Mouse (Mus musculus) stomach, postnatal 0 days (tissue): ENCODE measurements around the gene Fancg. TPM values are rescaled to one million over a fixed set of nuclear protein-coding genes. Genes with fewer than 3 reads are reported as not detected.
"Not testable (repeated sequence)": the region's sequence is repeated elsewhere in the genome, so short reads cannot be mapped to it uniquely, and the experiment has no call there.

Experiments used
- ATAC-seq: fragments of 200-750 bp; cut with Nextera tagmentation; 2 replicates; pipeline ENCODE4 v1.8.0; 2017; ENCODE audit not compliant: low FRiP score, low TSS enrichment
- DNase-seq: peaks from one replicate; pipeline ENCODE4 v3.0.0-alpha.2; 2016; ENCODE audit warnings: low spot score
- H3K27ac ChIP-seq: fragments of 300-500 bp; sonication (generic); replicated peaks from 2 replicates; pipeline ENCODE4 v1.5.1; 2014; ENCODE audit warnings: mild to moderate bottlenecking, control low read depth
- H3K27me3 ChIP-seq: fragments of 300-500 bp; sonication (generic); 2 replicates; pipeline ENCODE4 v1.6.1; 2014; ENCODE audit warnings: low read length; ENCODE audit not compliant: control insufficient read depth, insufficient read depth
- H3K36me3 ChIP-seq: fragments of 300-500 bp; sonication (generic); 2 replicates; pipeline ENCODE4 v1.6.1; 2014; ENCODE audit warnings: low read length, mixed read lengths; ENCODE audit not compliant: control insufficient read depth, insufficient read depth
- H3K4me1 ChIP-seq: fragments of 300-500 bp; sonication (generic); replicated peaks from 2 replicates; pipeline ENCODE4 v1.6.1; 2014; ENCODE audit warnings: antibody characterized with exemption; ENCODE audit not compliant: control insufficient read depth, insufficient read depth
- H3K4me2 ChIP-seq: fragments of 300-500 bp; sonication (generic); replicated peaks from 2 replicates; pipeline ENCODE4 v1.6.1; 2014; ENCODE audit warnings: low read depth, mild to moderate bottlenecking, control low read depth, moderate library complexity
- H3K4me3 ChIP-seq: fragments of 300-500 bp; sonication (generic); 2 replicates; pipeline ENCODE4 v1.5.1; 2014; ENCODE audit warnings: low read depth, low read length, control low read depth
- H3K9ac ChIP-seq: fragments of 300-500 bp; sonication (generic); 2 replicates; pipeline ENCODE4 v1.6.1; 2014; ENCODE audit warnings: mild to moderate bottlenecking, low read length, control low read depth, mixed read lengths
- H3K9me3 ChIP-seq: fragments of 300-500 bp; sonication (generic); 2 replicates; pipeline ENCODE4 v1.6.1; 2016; ENCODE audit warnings: low read length; ENCODE audit not compliant: control insufficient read depth
- CTCF ChIP-seq: IDR thresholded peaks from 2 replicates; pipeline ENCODE4 v1.5.1; 2016; ENCODE audit warnings: antibody characterized with exemption, low read depth, mild to moderate bottlenecking, moderate library complexity
- EP300 ChIP-seq: optimal IDR thresholded peaks from 2 replicates; pipeline ENCODE3; 2016; ENCODE audit warnings: antibody characterized with exemption
- whole genome bisulfite sequencing: fragments of 180-500 bp; shearing (Covaris S2); extraction: QIAGEN DNeasy Blood & Tissue Kit; methylation state at CpG from one replicate; pipeline ENCODE4 v1.1.7; 2014; 5-methylcytosine and 5-hydroxymethylcytosine counted together
- polyA plus RNA-seq: library from polyadenylated mRNA; unstranded; fragments of >200 nt; fragmentation: Nextera tagmentation; extraction: Ambion mirVana; gene quantifications from 2 replicates; pipeline ENCODE4 v1.2.1, GENCODE M21; 2015

Gene Fancg
- polyA plus RNA-seq, 1 experiment from 2014 or later = 7.7 TPM

DNA sequence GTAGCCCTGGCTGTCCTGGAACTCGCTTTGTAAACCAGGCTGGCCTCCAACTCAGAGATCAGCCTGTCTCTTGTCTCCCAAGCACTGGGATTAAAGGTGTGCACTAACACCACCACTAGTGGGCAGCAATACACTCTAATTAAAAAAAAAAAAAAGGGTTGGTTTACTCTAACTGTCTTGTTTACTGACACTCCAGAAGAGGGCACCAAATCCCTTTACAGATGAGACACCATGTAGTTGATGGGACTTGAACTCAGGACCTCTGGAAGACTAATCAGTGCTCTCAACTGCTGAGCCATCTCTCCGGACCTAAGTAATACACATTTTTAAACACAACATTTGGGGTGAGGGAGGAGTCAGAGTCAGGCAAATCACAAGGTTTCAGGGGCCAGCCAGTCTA is 4.5 kb downstream of the Fancg start:
- Histone ChIP-seq H3K9me3 (no peaks in the 10 kb centered on the region), H3K36me3 (no peaks in the 10 kb centered on the region), H3K9ac (no peak overlapping the region), H3K27me3 (no peaks in the 10 kb centered on the region), H3K4me2 (no peak overlapping the region), H3K27ac (no peak overlapping the region), H3K4me3 (no peak overlapping the region), H3K4me1 (no peaks in the 10 kb centered on the region)
- WGBS = 49% methylated on average over 2 of the region's 2 CpGs
- ATAC-seq = no peak
- no peak for DNase-seq
- TF ChIP-seq EP300 (no peak), CTCF (peak; percentile 76)

DNA sequence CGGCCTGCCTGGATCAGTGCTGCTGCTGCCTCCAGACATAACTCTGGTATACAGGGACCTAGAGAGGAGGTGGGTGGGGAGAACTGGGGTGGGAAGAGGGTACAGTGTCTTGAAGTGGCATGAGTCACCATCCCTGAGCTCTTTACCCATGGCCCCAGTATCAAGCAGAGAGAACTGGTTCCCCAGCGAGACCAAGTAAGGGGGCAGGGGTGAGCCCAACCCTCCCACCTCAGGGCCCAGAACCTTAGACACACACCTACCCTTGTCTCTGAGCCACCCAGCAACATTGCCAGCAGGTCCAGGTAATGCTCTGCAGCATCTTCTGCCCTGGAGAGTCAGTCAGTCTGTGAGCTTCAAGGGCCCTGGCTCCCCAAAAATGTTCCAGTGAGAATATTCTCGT is 5.4 kb downstream of the Fancg start:
- no peaks in the 10 kb centered on the region for H3K9me3 ChIP-seq
- no peak overlapping the region for H3K27ac ChIP-seq
- no peak overlapping the region for H3K9ac ChIP-seq
- no peak for DNase-seq
- H3K4me1 ChIP-seq = no peaks in the 10 kb centered on the region
- 87% methylated on average over 3 of the region's 3 CpGs for WGBS
- TF ChIP-seq CTCF = no peak
- TF ChIP-seq EP300 = no peak
- H3K4me3 ChIP-seq = no peak overlapping the region
- no peak for ATAC-seq
- no peaks in the 10 kb centered on the region for H3K27me3 ChIP-seq
- no peak overlapping the region for H3K4me2 ChIP-seq
- H3K36me3 ChIP-seq = no peaks in the 10 kb centered on the region

DNA sequence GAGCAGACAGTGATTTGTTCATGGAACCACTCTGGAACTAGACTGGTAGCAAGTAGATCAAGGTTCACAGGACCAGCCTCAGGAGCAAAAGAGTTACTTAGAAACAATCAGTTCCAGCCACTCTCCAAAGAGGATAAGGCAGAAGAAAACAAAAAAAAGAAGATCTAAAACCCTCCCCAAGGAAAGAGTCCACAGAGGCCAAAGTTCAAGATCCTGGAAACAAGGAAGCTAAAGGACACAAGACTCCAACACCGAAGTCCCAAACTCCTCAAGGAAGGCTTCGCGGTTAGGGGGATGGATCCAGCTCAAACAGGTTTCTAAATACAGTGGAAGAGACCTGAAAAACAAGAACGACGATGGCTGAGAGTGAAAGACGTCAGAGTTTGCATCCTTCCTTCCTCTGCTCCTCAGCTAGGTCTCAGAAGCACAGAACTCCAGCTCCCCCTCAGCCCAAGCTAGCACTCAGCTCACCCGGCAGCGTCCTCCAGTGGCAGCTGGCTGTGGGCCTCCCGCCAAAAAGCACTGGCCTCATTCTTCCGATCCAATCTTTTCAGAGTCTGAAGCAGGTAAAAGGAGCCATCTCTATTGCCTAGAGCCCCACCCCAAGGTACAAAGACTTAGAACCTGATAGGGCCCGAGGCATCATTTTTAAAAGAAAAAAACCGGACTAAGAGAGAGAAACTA is 7.4 kb downstream of the Fancg start:
- H3K36me3 ChIP-seq = no peaks in the 10 kb centered on the region
- 64% methylated on average over 12 of the region's 12 CpGs for WGBS
- H3K4me3 ChIP-seq = no peak overlapping the region
- TF ChIP-seq CTCF (0 out of 2 replicates have a peak, but pooled peaks have one; percentile 3), EP300 (no peak)
- H3K27me3 ChIP-seq = no peaks in the 10 kb centered on the region
- DNase-seq (no peak), ATAC-seq (no peak)
- no peak overlapping the region for H3K9ac ChIP-seq
- H3K27ac ChIP-seq = no peak overlapping the region
- H3K9me3 ChIP-seq = no peaks in the 10 kb centered on the region
- 0 out of 2 replicates have a peak, but pooled peaks cover 2% of the 10 kb centered on the region for H3K4me1 ChIP-seq
- no peak overlapping the region for H3K4me2 ChIP-seq

GRCm38 (mm10) chr4:43001272-43001671 is 9.0 kb downstream of the Fancg start:
- no peak for DNase-seq

DNA sequence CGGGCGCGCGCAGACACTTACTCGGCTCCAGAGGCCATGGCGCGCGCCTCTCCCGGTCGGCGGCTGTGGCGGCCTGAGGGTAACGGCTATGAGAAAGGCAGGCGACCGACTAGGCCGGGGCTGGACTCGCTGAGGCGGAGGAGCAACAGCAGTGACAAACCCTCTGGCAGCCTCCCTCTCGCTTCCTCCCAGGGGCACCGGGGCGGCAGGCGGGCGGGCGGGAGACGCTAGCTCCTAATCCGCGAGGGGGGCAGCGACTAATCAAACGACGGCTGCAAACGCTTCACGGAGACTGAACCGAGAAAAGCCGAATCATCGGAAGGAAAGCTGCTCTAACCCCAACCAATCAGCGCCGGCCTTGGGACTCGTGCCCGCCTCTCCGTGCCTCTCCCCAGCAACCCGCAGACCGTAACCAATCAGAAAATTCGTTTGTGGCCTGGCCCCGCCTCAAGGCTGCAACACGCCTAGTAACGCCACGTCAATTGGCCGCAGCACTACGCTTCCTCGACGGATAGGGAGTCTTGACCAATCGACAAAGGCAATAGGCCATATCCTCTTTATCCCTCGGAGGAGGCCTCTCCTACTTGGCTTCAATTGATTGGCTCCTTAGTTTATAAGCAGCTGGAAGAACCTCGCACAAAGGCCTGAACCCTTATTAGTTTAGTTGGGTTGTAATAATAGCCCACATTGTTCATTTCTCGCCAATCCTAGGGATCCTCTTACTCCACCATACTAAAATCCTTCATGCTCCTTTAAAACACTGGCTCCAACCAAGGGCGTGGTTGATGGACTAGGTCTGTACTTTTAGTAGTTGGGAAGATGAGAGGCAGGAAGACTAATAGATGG is 9.9 kb downstream of the Fancg start, which contains the start of gene Vcp:
TSS of gene Vcp (minus strand) at position 367 of the 846 bp plus-strand sequence.
- H3K9me3 ChIP-seq, H3K36me3 ChIP-seq, H3K27me3 ChIP-seq, H3K4me1 ChIP-seq: not testable (repeated sequence)
- peak; percentile 99 for ATAC-seq
- H3K9ac ChIP-seq = peak within 1 kb of the TSS; percentile 98
- DNase-seq = peak; percentile 99
- peak within 1 kb of the TSS; percentile 100 for H3K27ac ChIP-seq
- WGBS = under 1% methylated on average over 47 of the region's 56 CpGs
- H3K4me2 ChIP-seq = peak within 1 kb of the TSS; percentile 64
- peak within 1 kb of the TSS; percentile 95 for H3K4me3 ChIP-seq

More at GRCm38 (mm10) chr4:43001272-43001671, 9.0 kb downstream of the Fancg start:
- Histone ChIP-seq H3K4me1 (0 out of 2 replicates have a peak, but pooled peaks cover 5% of the 10 kb centered on the region), H3K4me2 (no peak overlapping the region), H3K4me3 (no peak overlapping the region), H3K9me3 (no peaks in the 10 kb centered on the region), H3K27ac (no peak overlapping the region), H3K36me3 (no peaks in the 10 kb centered on the region), H3K9ac (no peak overlapping the region), H3K27me3 (no peaks in the 10 kb centered on the region)
- 79% methylated on average over 2 of the region's 2 CpGs for WGBS
- no peak for TF ChIP-seq EP300
- TF ChIP-seq CTCF = no peak
- ATAC-seq = no peak
